Mouse (Mus musculus): ENCODE data around the gene Gm10197.

The Gm10197 gene

GRCm38 (mm10) chr19:53322438-53323048, 49.0 kb downstream of the Gm10197 start:
- DNase-seq (ENCODE audit: extremely low read depth, insufficient read length, low spot score), result no peak
